Mouse (Mus musculus): Measurements from ENCODE around the gene Gldc.

DNA sequence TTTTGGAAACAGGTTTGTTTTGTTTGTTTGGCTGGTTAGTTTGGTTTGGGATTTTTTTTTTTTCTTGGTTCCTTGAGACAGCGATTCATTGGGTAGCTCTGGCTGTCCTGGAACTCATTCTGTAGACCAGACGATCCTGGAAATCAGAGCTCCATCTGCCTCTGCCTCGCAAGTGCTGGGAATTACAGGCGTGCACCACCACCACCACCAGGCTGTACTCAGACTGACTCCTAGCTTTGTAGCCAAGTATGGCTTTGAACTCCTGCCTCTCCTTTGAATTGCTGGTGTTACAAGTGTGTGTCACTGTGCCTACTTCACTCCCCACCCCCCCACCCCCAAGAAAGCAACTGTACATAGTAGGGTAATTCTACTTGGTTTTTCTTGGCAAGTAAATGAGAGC is 58.0 kb downstream of the Gldc start:
- TF ChIP-seq POLR2A (IDR thresholded peaks at IDR 0.05; ENCODE audit: low read depth, low read length): no peak
- TF ChIP-seq CTCF (IDR thresholded peaks at IDR 0.05; ENCODE audit: borderline replicate concordance, insufficient read depth, low read length): no peak
